Mouse (Mus musculus): ENCODE results near the gene Sesn1. TPM values are rescaled to one million over a fixed set of nuclear protein-coding genes. Genes with fewer than 3 reads are reported as not detected.
A peak's percentile ranks its signal among the peaks of the same experiment; 100 is the strongest.

Gene Sesn1
- polyA plus RNA-seq, 1 experiment from 2014 or later: 32.7 TPM

DNA sequence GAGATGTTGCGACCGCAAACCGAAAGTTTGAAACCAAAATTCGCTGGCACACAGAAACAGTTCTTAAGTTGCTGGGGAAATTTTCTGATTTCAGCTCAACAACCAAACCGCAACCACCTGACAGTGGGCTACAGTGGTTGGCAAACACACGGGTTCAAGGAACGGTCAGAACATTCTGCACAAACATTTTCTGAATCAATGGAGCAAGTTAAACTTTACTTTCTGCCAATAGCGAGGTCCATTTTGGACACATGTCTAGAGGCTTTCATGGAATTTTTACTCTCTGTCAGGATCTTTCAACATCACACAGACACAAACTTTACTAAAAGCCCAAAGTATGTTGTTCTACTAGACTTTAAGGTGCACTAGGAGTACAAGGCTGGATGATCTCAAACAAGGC, 6.3 kb upstream of the Sesn1 start:
- Histone ChIP-seq H3K4me2 (ENCODE audit: low read length) (no peak overlapping the region), H3K36me3 (ENCODE audit: control insufficient read depth, insufficient read depth, low read length) (peaks cover 31% of the 10 kb centered on the region), H3K9ac (ENCODE audit: low read length) (no peak overlapping the region), H3K9me3 (ENCODE audit: control insufficient read depth, low read length) (0 out of 2 replicates have a peak, but pooled peaks cover 9% of the 10 kb centered on the region), H3K4me1 (replicated peaks; ENCODE audit: control insufficient read depth, insufficient read depth, low read length) (no peaks in the 10 kb centered on the region), H3K27me3 (replicated peaks; ENCODE audit: control insufficient read depth, insufficient read depth, low read length) (no peaks in the 10 kb centered on the region), H3K27ac (ENCODE audit: low read depth) (no peak overlapping the region), H3K4me3 (ENCODE audit: low read depth, low read length) (no peak overlapping the region)
- no peak for ATAC-seq (replicated peaks; ENCODE audit: low FRiP score, low TSS enrichment, low read depth)
- no peak for DNase-seq (ENCODE audit: low spot score)
- WGBS: 97% methylated on average over 8 of the region's 8 CpGs

DNA sequence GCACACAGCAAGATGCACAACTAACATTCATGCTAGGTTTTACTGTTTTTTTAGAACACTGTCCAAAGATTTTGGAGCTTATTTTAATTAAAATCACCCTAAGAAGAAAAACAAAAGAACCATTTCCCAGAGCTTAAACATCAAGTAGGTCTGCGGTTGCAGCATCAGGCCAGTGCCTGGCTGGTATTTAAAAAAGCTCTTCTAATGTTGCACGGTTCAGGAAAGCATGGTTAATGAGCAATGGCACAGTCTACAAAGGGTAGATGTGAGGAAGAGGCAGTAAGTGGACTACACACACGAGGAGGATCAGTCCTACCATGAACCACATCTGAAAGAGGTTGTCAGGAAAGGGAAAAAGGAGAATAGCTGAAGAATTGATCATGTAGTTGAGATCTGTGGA, 5.0 kb upstream of the Sesn1 start:
- ATAC-seq (replicated peaks; ENCODE audit: low FRiP score, low TSS enrichment, low read depth): no peak

DNA sequence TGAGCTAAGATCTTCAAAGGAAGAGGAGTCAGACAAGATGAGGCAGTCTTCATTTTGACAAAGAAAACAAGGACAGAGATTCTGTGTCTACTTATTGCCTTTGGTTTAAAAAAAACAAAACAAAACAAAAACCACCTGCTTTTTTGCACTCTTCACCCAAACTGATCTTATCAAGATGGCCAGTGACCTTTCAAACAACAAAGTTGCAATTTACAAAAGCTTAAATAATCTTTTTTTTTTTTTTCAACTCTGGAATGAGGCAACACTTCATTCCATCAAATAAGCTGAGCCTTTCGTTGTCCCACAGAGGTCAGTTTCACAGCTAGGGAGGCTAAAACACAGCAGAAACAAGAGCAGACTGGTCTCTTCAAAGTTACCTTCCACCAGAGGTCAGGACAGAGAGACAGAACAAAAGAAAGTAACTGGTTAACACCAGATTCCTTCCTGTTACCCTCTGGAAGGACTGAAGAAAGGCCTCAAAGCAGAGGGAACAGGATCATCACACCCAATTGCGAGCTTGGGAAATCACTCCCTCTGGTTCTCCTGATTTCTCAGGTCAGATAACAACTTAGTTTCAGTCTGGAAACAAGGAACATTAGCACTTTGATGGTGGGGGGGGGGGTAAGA, 3.9 kb upstream of the Sesn1 start:
- Histone ChIP-seq H3K4me2 (ENCODE audit: low read length) (no peak overlapping the region), H3K4me3 (ENCODE audit: low read depth, low read length) (no peak overlapping the region), H3K9ac (ENCODE audit: low read length) (no peak overlapping the region), H3K27ac (ENCODE audit: low read depth) (no peak overlapping the region), H3K36me3 (ENCODE audit: control insufficient read depth, insufficient read depth, low read length) (peaks cover 16% of the 10 kb centered on the region), H3K4me1 (replicated peaks; ENCODE audit: control insufficient read depth, insufficient read depth, low read length) (no peaks in the 10 kb centered on the region), H3K9me3 (ENCODE audit: control insufficient read depth, low read length) (0 out of 2 replicates have a peak, but pooled peaks cover 7% of the 10 kb centered on the region), H3K27me3 (replicated peaks; ENCODE audit: control insufficient read depth, insufficient read depth, low read length) (no peaks in the 10 kb centered on the region)
- WGBS: 76% methylated on average over 2 of the region's 2 CpGs
- no peak for ATAC-seq (replicated peaks; ENCODE audit: low FRiP score, low TSS enrichment, low read depth)
- no peak for DNase-seq (ENCODE audit: low spot score)

More for the DNA sequence above, 5.0 kb upstream of the Sesn1 start:
- H3K27me3 ChIP-seq (replicated peaks; ENCODE audit: control insufficient read depth, insufficient read depth, low read length): no peaks in the 10 kb centered on the region
- H3K27ac ChIP-seq (ENCODE audit: low read depth): no peak overlapping the region
- no peak overlapping the region for H3K9ac ChIP-seq (ENCODE audit: low read length)
- WGBS: 89% methylated on average over 3 of the region's 3 CpGs
- 0 out of 2 replicates have a peak, but pooled peaks cover 10% of the 10 kb centered on the region for H3K9me3 ChIP-seq (ENCODE audit: control insufficient read depth, low read length)
- H3K36me3 ChIP-seq (ENCODE audit: control insufficient read depth, insufficient read depth, low read length): peaks cover 26% of the 10 kb centered on the region
- no peak for DNase-seq (ENCODE audit: low spot score)
- H3K4me2 ChIP-seq (ENCODE audit: low read length): no peak overlapping the region
- H3K4me3 ChIP-seq (ENCODE audit: low read depth, low read length): no peak overlapping the region
- no peaks in the 10 kb centered on the region for H3K4me1 ChIP-seq (replicated peaks; ENCODE audit: control insufficient read depth, insufficient read depth, low read length)

DNA sequence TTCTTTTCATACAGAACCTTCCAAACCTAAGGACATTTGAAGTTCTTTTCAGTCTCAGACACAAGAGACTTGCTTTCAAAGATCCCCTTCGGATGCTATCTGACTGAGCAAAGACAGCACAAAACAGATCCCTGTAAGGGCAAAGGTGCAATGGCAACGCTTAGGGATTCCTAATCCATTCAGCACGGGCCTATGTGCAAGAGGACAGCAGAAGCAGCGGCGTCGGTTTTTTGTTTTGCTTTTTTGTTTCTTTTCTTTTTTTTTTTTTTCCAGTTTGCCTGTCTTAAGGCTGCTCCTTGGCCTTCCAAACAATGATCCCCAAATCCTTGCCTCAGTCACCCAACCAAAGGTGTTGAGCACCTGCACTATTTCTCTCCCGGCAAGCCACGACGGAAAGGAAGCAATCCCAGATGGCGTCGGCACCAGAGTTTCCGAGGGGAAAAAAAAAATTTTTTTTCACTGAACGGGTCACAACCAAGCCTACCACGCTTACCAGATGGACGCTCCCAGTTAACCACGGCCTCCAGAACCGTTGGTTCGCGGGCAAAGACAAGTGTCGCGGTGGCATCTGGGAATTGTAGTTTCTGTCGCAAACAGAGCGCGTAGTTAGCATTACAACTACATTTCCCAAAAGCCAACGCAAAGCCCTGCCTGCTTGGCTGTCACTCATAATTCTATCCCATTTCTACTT, 510 bp upstream of the Sesn1 start:
- Histone ChIP-seq H3K36me3 (ENCODE audit: control insufficient read depth, insufficient read depth, low read length) (no peaks in the 10 kb centered on the region), H3K4me1 (replicated peaks; ENCODE audit: control insufficient read depth, insufficient read depth, low read length) (peaks cover 21% of the 10 kb centered on the region), H3K27me3 (replicated peaks; ENCODE audit: control insufficient read depth, insufficient read depth, low read length) (no peaks in the 10 kb centered on the region), H3K4me3 (ENCODE audit: low read depth, low read length) (peak overlapping the region; percentile 73), H3K9ac (ENCODE audit: low read length) (peak overlapping the region; percentile 69), H3K9me3 (ENCODE audit: control insufficient read depth, low read length) (0 out of 2 replicates have a peak, but pooled peaks cover 5% of the 10 kb centered on the region), H3K4me2 (ENCODE audit: low read length) (peak overlapping the region; percentile 85), H3K27ac (ENCODE audit: low read depth) (peak overlapping the region; percentile 91)
- peak; percentile 80 for ATAC-seq (replicated peaks; ENCODE audit: low FRiP score, low TSS enrichment, low read depth)
- DNase-seq (ENCODE audit: low spot score): no peak
- WGBS: 2% methylated on average over 25 of the region's 25 CpGs

DNA sequence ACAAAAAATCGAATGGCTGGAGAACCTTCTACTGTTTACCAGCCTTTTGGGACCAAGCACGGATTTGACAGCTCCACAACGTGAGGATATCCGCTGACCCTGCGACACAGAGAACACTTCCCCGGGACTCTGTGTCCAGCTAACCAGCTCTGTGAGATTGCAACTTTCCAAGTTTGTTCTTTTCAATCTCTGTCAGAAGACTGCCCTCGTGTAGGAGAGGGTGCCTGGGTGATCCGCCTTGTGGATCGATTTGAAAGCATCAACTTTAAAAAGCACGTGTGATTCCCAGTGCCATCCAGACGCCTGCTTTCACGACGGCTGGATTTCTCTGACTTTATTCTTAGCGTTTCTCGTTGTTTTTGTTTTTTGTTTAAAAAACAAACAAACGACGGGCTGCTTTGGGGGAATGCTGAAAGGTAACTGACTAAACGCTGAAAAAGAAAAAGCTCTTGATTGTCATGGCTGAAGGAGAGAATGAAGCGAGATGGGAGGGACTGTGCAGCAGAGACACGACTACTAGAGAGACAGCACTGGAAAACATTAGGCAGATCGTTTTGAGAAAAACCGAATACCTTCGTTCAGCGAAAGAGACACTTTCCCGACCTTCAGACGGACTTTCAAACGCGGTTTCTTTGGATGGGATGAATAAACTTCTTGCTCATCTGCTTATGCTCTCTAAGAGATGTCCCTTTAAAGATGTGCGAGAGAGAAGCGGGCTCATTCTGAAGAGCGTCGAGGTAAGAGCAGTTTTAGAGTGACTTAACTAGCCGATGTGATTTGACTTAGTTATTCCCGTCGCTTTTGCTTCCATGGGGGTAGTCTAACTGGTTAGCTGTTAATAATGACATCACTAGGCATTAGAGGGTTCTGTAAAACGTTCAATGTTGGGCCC, 1.1 kb downstream of the Sesn1 start:
- no peaks in the 10 kb centered on the region for H3K36me3 ChIP-seq (ENCODE audit: control insufficient read depth, insufficient read depth, low read length)
- DNase-seq (ENCODE audit: low spot score): peak; percentile 59
- no peak for ATAC-seq (replicated peaks; ENCODE audit: low FRiP score, low TSS enrichment, low read depth)
- 0 out of 2 replicates have a peak, but pooled peaks cover 5% of the 10 kb centered on the region for H3K9me3 ChIP-seq (ENCODE audit: control insufficient read depth, low read length)
- peak overlapping the region; percentile 73 for H3K4me3 ChIP-seq (ENCODE audit: low read depth, low read length)
- H3K4me2 ChIP-seq (ENCODE audit: low read length): peak overlapping the region; percentile 85
- peak overlapping the region; percentile 91 for H3K27ac ChIP-seq (ENCODE audit: low read depth)
- H3K27me3 ChIP-seq (replicated peaks; ENCODE audit: control insufficient read depth, insufficient read depth, low read length): no peaks in the 10 kb centered on the region
- peak overlapping the region; percentile 69 for H3K9ac ChIP-seq (ENCODE audit: low read length)
- under 1% methylated on average over 36 of the region's 36 CpGs for WGBS
- peaks cover 21% of the 10 kb centered on the region for H3K4me1 ChIP-seq (replicated peaks; ENCODE audit: control insufficient read depth, insufficient read depth, low read length)

DNA sequence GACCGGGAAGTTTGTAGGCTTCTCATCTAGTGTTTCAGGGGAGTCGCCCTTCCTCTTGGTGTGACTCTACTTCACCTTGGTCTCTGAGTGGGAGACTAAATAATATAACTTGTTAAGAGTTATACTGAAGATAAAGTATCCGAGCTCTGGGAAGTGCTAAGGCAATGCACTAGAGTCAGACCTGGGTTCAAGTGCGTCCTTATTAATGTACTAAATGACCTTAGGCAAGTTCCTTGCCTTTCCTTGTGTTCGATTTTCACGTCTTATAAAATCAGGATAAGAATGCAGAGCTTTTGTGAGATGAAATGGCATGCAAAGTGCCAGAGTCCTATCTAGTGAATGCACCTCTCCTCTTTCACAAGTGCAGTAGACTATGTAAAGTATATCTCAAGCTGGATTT, 2.8 kb downstream of the Sesn1 start:
- ATAC-seq (replicated peaks; ENCODE audit: low FRiP score, low TSS enrichment, low read depth): no peak
- H3K4me3 ChIP-seq (ENCODE audit: low read depth, low read length): peak overlapping the region; percentile 73
- H3K36me3 ChIP-seq (ENCODE audit: control insufficient read depth, insufficient read depth, low read length): no peaks in the 10 kb centered on the region
- H3K4me1 ChIP-seq (replicated peaks; ENCODE audit: control insufficient read depth, insufficient read depth, low read length): peaks cover 21% of the 10 kb centered on the region
- H3K9me3 ChIP-seq (ENCODE audit: control insufficient read depth, low read length): 0 out of 2 replicates have a peak, but pooled peaks cover 5% of the 10 kb centered on the region
- H3K27ac ChIP-seq (ENCODE audit: low read depth): no peak overlapping the region
- peak; percentile 48 for DNase-seq (ENCODE audit: low spot score)
- WGBS: 77% methylated on average over 6 of the region's 6 CpGs
- peak overlapping the region; percentile 85 for H3K4me2 ChIP-seq (ENCODE audit: low read length)
- H3K27me3 ChIP-seq (replicated peaks; ENCODE audit: control insufficient read depth, insufficient read depth, low read length): no peaks in the 10 kb centered on the region
- no peak overlapping the region for H3K9ac ChIP-seq (ENCODE audit: low read length)

DNA sequence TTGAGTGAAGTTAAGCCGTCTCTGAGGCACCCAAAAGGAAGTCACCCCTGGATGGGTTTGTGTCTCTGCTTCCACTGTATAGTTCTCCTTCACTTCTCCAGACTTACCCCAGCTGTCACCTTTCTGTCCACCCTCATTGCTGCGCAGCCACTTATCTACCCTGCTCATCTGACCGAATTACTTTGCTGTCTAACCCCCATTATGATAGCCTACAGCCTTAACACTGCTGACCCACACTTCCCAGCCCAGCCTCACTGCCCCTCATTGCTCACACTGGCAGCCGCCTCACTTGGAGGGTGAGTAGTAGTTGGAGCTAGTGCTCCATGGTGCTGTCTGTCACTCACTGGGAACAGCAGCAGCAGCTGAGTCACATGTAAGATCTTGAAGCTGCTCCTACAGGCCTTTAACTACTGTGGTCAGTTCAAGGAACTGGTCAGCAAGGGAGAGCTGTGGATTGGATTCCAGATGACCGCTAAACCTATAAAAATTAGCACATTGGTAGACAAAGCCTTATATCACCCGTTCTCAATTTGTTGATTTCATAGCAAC, 4.6 kb downstream of the Sesn1 start:
- H3K27me3 ChIP-seq (replicated peaks; ENCODE audit: control insufficient read depth, insufficient read depth, low read length): no peaks in the 10 kb centered on the region
- no peaks in the 10 kb centered on the region for H3K9me3 ChIP-seq (ENCODE audit: control insufficient read depth, low read length)
- no peak overlapping the region for H3K4me2 ChIP-seq (ENCODE audit: low read length)
- ATAC-seq (replicated peaks; ENCODE audit: low FRiP score, low TSS enrichment, low read depth) (no peak), DNase-seq (ENCODE audit: low spot score) (no peak)
- peaks cover 21% of the 10 kb centered on the region for H3K4me1 ChIP-seq (replicated peaks; ENCODE audit: control insufficient read depth, insufficient read depth, low read length)
- H3K36me3 ChIP-seq (ENCODE audit: control insufficient read depth, insufficient read depth, low read length): no peaks in the 10 kb centered on the region
- no peak overlapping the region for H3K9ac ChIP-seq (ENCODE audit: low read length)
- no peak overlapping the region for H3K4me3 ChIP-seq (ENCODE audit: low read depth, low read length)
- H3K27ac ChIP-seq (ENCODE audit: low read depth): no peak overlapping the region
- 91% methylated on average over 6 of the region's 6 CpGs for WGBS

DNA sequence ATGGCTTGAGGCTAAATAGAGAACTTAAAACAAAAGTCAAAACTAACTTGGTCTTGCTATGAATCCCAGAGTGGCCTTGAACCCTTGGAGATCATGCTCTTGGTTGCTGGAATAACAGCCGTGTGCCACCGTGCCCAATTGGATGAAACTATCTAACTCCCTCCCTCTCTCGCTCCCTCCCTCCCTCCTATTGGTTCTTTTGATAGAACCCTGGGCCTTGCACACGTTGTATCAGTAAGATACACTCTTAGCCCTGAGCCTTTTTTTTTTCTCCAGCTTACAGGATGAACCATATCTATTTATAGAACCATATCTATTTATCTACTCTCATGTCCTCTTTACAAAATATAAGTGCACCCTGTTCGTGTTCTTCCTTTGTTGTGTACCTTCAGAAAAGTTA, 6.8 kb downstream of the Sesn1 start:
- DNase-seq (ENCODE audit: low spot score): no peak

More for the DNA sequence above, 6.8 kb downstream of the Sesn1 start:
- WGBS: 85% methylated on average over 5 of the region's 5 CpGs
- H3K4me1 ChIP-seq (replicated peaks; ENCODE audit: control insufficient read depth, insufficient read depth, low read length): peaks cover 19% of the 10 kb centered on the region
- H3K36me3 ChIP-seq (ENCODE audit: control insufficient read depth, insufficient read depth, low read length): no peaks in the 10 kb centered on the region
- no peak for ATAC-seq (replicated peaks; ENCODE audit: low FRiP score, low TSS enrichment, low read depth)
- H3K4me3 ChIP-seq (ENCODE audit: low read depth, low read length): no peak overlapping the region
- no peak overlapping the region for H3K27ac ChIP-seq (ENCODE audit: low read depth)
- H3K9me3 ChIP-seq (ENCODE audit: control insufficient read depth, low read length): no peaks in the 10 kb centered on the region
- H3K9ac ChIP-seq (ENCODE audit: low read length): no peak overlapping the region
- H3K27me3 ChIP-seq (replicated peaks; ENCODE audit: control insufficient read depth, insufficient read depth, low read length): no peaks in the 10 kb centered on the region
- no peak overlapping the region for H3K4me2 ChIP-seq (ENCODE audit: low read length)

All from intestine, embryonic 14.5 days (tissue).